Mouse (Mus musculus) Patski (cell line): ENCODE measurements around the gene Zfand4. TPM values are rescaled to one million over a fixed set of nuclear protein-coding genes. Genes with fewer than 3 reads are reported as not detected.

Experiments
- ATAC-seq: fragments of 100-300 bp; one replicate; pipeline ENCODE4 v1.8.0; 2021
- CTCF ChIA-PET: fragments of 350-600 bp; sonication (Branson Sonifier 250); formaldehyde crosslinking; loops from one replicate; lab custom pipeline; 2022; ENCODE audit warnings: inconsistent platforms; lab: Charles Lee
- POLR2A ChIA-PET: fragments of 350-600 bp; sonication (Branson Sonifier 250); formaldehyde crosslinking; loops from one replicate; lab custom pipeline; 2022; ENCODE audit warnings: antibody characterized with exemption, inconsistent platforms; lab: Charles Lee
- DNase-seq: peaks from one replicate; pipeline ENCODE4 v3.0.0-alpha.2; 2011; ENCODE audit warnings: low read depth, low spot score
- H3K27me3 ChIP-seq: fragments of 371-371 bp; one replicate; pipeline ENCODE4 v1.5.1; 2021
- CTCF ChIP-seq: fragments of 100-300 bp; IDR thresholded peaks from one replicate; pipeline ENCODE4 v1.5.1; 2021
- in situ Hi-C: fragments of 300-500 bp; cut with MboI; formaldehyde crosslinking; loops from 3 replicates; pipeline ENCODE4 v1.11.1; 2018; ENCODE audit warnings: low pct_unique_long_range_greater_than_20kb, mixed read lengths
- polyA plus RNA-seq: library from polyadenylated mRNA; unstranded; gene quantifications from one replicate; pipeline ENCODE4 v1.2.3, GENCODE M21; 2021

Gene Zfand4
- polyA plus RNA-seq, 1 experiment from 2014 or later, result 3.5 TPM

- CTCF ChIA-PET, result no interaction called here
- POLR2A ChIA-PET, result no interaction called here
- in situ Hi-C loops, result no loop called here
- no peak for TF ChIP-seq CTCF
- H3K27me3 ChIP-seq, result no peaks in the 10 kb centered on the region
- ATAC-seq, result no peak
- no peak for DNase-seq
Observed at GRCm38 (mm10) chr6:116311411-116311810, 47.4 kb downstream of the Zfand4 start.

GRCm38 (mm10) chr6:116319259-116319658 is 55.2 kb downstream of the Zfand4 start:
- in situ Hi-C loops, result no loop called here
- no peaks in the 10 kb centered on the region for H3K27me3 ChIP-seq
- POLR2A ChIA-PET, result no interaction called here
- ATAC-seq (no peak), DNase-seq (no peak)
- CTCF ChIA-PET, result no interaction called here
- no peak for TF ChIP-seq CTCF

GRCm38 (mm10) chr6:116326641-116327040 is 62.6 kb downstream of the Zfand4 start:
- ChIA-PET POLR2A (interaction anchor here (0.6 kb wide), 1 partner anchor 48 kb away, joined by 3 read pairs; no protein-coding TSS in a partner anchor), CTCF (interaction anchor here (0.9 to 2.3 kb wide), 2 partner anchors 14 to 51 kb away, joined by 3 to 7 read pairs; no protein-coding TSS in a partner anchor)
- TF ChIP-seq CTCF, result no peak

GRCm38 (mm10) chr6:116331396-116331795 is 67.4 kb downstream of the Zfand4 start:
- in situ Hi-C loops, result no loop called here
- DNase-seq, result no peak
- no peaks in the 10 kb centered on the region for H3K27me3 ChIP-seq
- no peak for TF ChIP-seq CTCF
- no peak for ATAC-seq
- ChIA-PET POLR2A (no interaction called here), CTCF (interaction anchor here (1.0 kb wide), 1 partner anchor 53 kb away, joined by 3 read pairs; no protein-coding TSS in a partner anchor)

More at GRCm38 (mm10) chr6:116326641-116327040, 62.6 kb downstream of the Zfand4 start:
- in situ Hi-C loops, result no loop called here
- no peak for ATAC-seq
- DNase-seq, result no peak
- no peaks in the 10 kb centered on the region for H3K27me3 ChIP-seq

GRCm38 (mm10) chr6:116337466-116337834 is 73.4 kb downstream of the Zfand4 start:
- no peak for ATAC-seq
- ChIA-PET CTCF (no interaction called here), POLR2A (no interaction called here)
- H3K27me3 ChIP-seq, result no peaks in the 10 kb centered on the region
- TF ChIP-seq CTCF, result no peak
- in situ Hi-C loops, result no loop called here
- DNase-seq, result no peak

GRCm38 (mm10) chr6:116337835-116338501 is 73.9 kb downstream of the Zfand4 start, which contains the start of gene March8:
Gene March8 (plus strand): TSS chr6:116338024.
- TF ChIP-seq CTCF, result no peak
- ChIA-PET CTCF (no interaction called here), POLR2A (interaction anchor here (0.7 kb wide), 2 partner anchors 66 to 85 kb away, joined by 4 to 5 read pairs; no protein-coding TSS in a partner anchor)
- peak; percentile 96 for ATAC-seq
- in situ Hi-C loops, result no loop called here
- DNase-seq, result peak; percentile 39
- no peaks in the 10 kb centered on the region for H3K27me3 ChIP-seq

- DNase-seq, result no peak
- ATAC-seq, result no peak
- TF ChIP-seq CTCF, result no peak
- no peaks in the 10 kb centered on the region for H3K27me3 ChIP-seq
- POLR2A ChIA-PET, result interaction anchor here (0.7 kb wide), 3 partner anchors 61 to 85 kb away, joined by 4 to 5 read pairs (median 4); no protein-coding TSS in a partner anchor
- CTCF ChIA-PET, result no interaction called here
- in situ Hi-C loops, result no loop called here
Observed at GRCm38 (mm10) chr6:116338520-116338919, 74.5 kb downstream of the Zfand4 start.

- CTCF ChIA-PET, result no interaction called here
- DNase-seq (no peak), ATAC-seq (no peak)
- TF ChIP-seq CTCF, result no peak
- in situ Hi-C loops, result no loop called here
- H3K27me3 ChIP-seq, result no peaks in the 10 kb centered on the region
- POLR2A ChIA-PET, result interaction anchor here (0.7 kb wide), 2 partner anchors 61 to 84 kb away, joined by 4 to 5 read pairs; no protein-coding TSS in a partner anchor
Observed at GRCm38 (mm10) chr6:116339088-116339487, 75.1 kb downstream of the Zfand4 start.

GRCm38 (mm10) chr6:116340521-116340920 is 76.5 kb downstream of the Zfand4 start:
- TF ChIP-seq CTCF, result no peak
- DNase-seq (no peak), ATAC-seq (no peak)
- in situ Hi-C loops, result no loop called here
- H3K27me3 ChIP-seq, result no peaks in the 10 kb centered on the region
- POLR2A ChIA-PET, result no interaction called here
- CTCF ChIA-PET, result no interaction called here

- in situ Hi-C loops, result no loop called here
- no peak for TF ChIP-seq CTCF
- DNase-seq (no peak), ATAC-seq (no peak)
- ChIA-PET CTCF (no interaction called here), POLR2A (no interaction called here)
- no peaks in the 10 kb centered on the region for H3K27me3 ChIP-seq
Observed at GRCm38 (mm10) chr6:116347953-116348352, 83.9 kb downstream of the Zfand4 start.

GRCm38 (mm10) chr6:116349997-116350396 is 86.0 kb downstream of the Zfand4 start:
- in situ Hi-C loops, result no loop called here
- ChIA-PET POLR2A (no interaction called here), CTCF (no interaction called here)
- no peak for DNase-seq
- no peak for ATAC-seq
- no peak for TF ChIP-seq CTCF
- no peaks in the 10 kb centered on the region for H3K27me3 ChIP-seq
